In genomic region chr12:21373100-21373819, GRCm38 (mm10) we compare ENCODE assay signal across 8 mouse cellular contexts. TPM values are rescaled to one million over a fixed set of nuclear protein-coding genes. Genes with fewer than 3 reads are reported as not detected.
A peak's percentile ranks its signal among the peaks of the same experiment; 100 is the strongest.
DNase-seq lines count a peak whose midpoint lies in the region; ATAC-seq and TF ChIP-seq lines count a peak whose summit lies in the region.

TSS of gene Adam17 (minus strand) at chr12:21373632.

- TF ChIP-seq POLR2A in ES-Bruce4 (IDR thresholded peaks at IDR 0.05; ENCODE audit: insufficient read depth, low read length): peak; percentile 57

- H3K36me3 ChIP-seq in ES-Bruce4 (ENCODE audit: control insufficient read depth, insufficient read depth, low read length, poor library complexity, severe bottlenecking): no peaks in the 10 kb centered on the region
- no peaks in the 10 kb centered on the region for H3K36me3 ChIP-seq in forebrain, embryonic 13.5 days (ENCODE audit: poor library complexity, severe bottlenecking)
- no peaks in the 10 kb centered on the region for H3K36me3 ChIP-seq in liver, postnatal 0 days (replicated peaks; ENCODE audit: insufficient read depth, low read length)
- H3K36me3 ChIP-seq in neural tube, embryonic 14.5 days (ENCODE audit: control insufficient read depth, insufficient read depth, low read length): no peaks in the 10 kb centered on the region

- peak within 1 kb of the TSS; percentile 92 for H3K27ac ChIP-seq in ES-Bruce4 (ENCODE audit: insufficient read depth, low read length)
- H3K27ac ChIP-seq in forebrain, embryonic 13.5 days: peak within 1 kb of the TSS; percentile 94
- H3K27ac ChIP-seq in liver, postnatal 0 days (ENCODE audit: low read depth): peak within 1 kb of the TSS; percentile 97
- peak within 1 kb of the TSS; percentile 92 for H3K27ac ChIP-seq in neural tube, embryonic 14.5 days (ENCODE audit: low read depth, low read length)

- H3K4me1 ChIP-seq in ES-Bruce4 (ENCODE audit: control insufficient read depth, insufficient read depth, low read length): no peaks in the 10 kb centered on the region
- H3K4me1 ChIP-seq in forebrain, embryonic 13.5 days: peaks cover 14% of the 10 kb centered on the region
- peaks cover 18% of the 10 kb centered on the region for H3K4me1 ChIP-seq in liver, postnatal 0 days (ENCODE audit: insufficient read depth)
- H3K4me1 ChIP-seq in neural tube, embryonic 14.5 days (ENCODE audit: control insufficient read depth, insufficient read depth, low read length): peaks cover 7% of the 10 kb centered on the region; the same call in 1 of the 2 replicates

- ATAC-seq in cerebellum, adult (ENCODE audit: insufficient number of reproducible peaks, low FRiP score, low TSS enrichment): peak; percentile 99
- peak; percentile 98 for ATAC-seq in forebrain, embryonic 13.5 days
- ATAC-seq in liver, postnatal 0 days: peak; percentile 98
- peak; percentile 98 for ATAC-seq in neural tube, embryonic 14.5 days (ENCODE audit: low read depth)

- WGBS in forebrain, embryonic 13.5 days: under 1% methylated on average over 55 of the region's 55 CpGs
- under 1% methylated on average over 55 of the region's 55 CpGs for WGBS in large intestine, adult 2 months
- under 1% methylated on average over 55 of the region's 55 CpGs for WGBS in liver, postnatal 0 days (ENCODE audit: insufficient replicate concordance)
- WGBS in neural tube, embryonic 14.5 days: under 1% methylated on average over 48 of the region's 55 CpGs

- TF ChIP-seq CTCF in ES-Bruce4 (IDR thresholded peaks at IDR 0.05; ENCODE audit: low read depth, low read length): peak; percentile 11
- peak; percentile 80 for TF ChIP-seq CTCF in liver, postnatal 0 days (IDR thresholded peaks at IDR 0.05; ENCODE audit: low read depth)

- H3K4me2 ChIP-seq in forebrain, embryonic 13.5 days: peak within 1 kb of the TSS; percentile 69
- H3K4me2 ChIP-seq in liver, postnatal 0 days (ENCODE audit: low read depth, low read length): peak within 1 kb of the TSS; percentile 98
- H3K4me2 ChIP-seq in neural tube, embryonic 14.5 days (ENCODE audit: low read depth, low read length): peak within 1 kb of the TSS; percentile 75

- no peak for TF ChIP-seq EP300 in ES-Bruce4 (IDR thresholded peaks at IDR 0.05; ENCODE audit: insufficient read depth, low read depth, low read length)
- TF ChIP-seq EP300 in liver, postnatal 0 days (IDR thresholded peaks at IDR 0.05; ENCODE audit: low read depth): no peak

- intact Hi-C loops in heart, postnatal 10 days (cut with DNase I): loop anchor here (2.0 kb wide), 1 partner anchor 44 kb away; the partner anchor contains the start of gene Ywhaq

- peak within 1 kb of the TSS; percentile 92 for H3K4me3 ChIP-seq in ES-Bruce4 (ENCODE audit: low read depth, low read length)
- peak within 1 kb of the TSS; percentile 71 for H3K4me3 ChIP-seq in forebrain, embryonic 13.5 days
- peak within 1 kb of the TSS; percentile 71 for H3K4me3 ChIP-seq in liver, postnatal 0 days (ENCODE audit: low read depth, low read length)
- H3K4me3 ChIP-seq in neural tube, embryonic 14.5 days (ENCODE audit: low read depth, low read length): peak within 1 kb of the TSS; percentile 74

- H3K27me3 ChIP-seq in ES-Bruce4 (ENCODE audit: control insufficient read depth, insufficient read depth, low read length, poor library complexity, severe bottlenecking): no peaks in the 10 kb centered on the region
- no peaks in the 10 kb centered on the region for H3K27me3 ChIP-seq in forebrain, embryonic 13.5 days
- H3K27me3 ChIP-seq in liver, postnatal 0 days (ENCODE audit: insufficient read depth, low read length): no peaks in the 10 kb centered on the region
- no peaks in the 10 kb centered on the region for H3K27me3 ChIP-seq in neural tube, embryonic 14.5 days (ENCODE audit: control insufficient read depth, insufficient read depth, low read length)

- peak within 1 kb of the TSS; percentile 83 for H3K9ac ChIP-seq in ES-Bruce4 (ENCODE audit: low read depth, poor library complexity, severe bottlenecking)
- peak within 1 kb of the TSS; percentile 86 for H3K9ac ChIP-seq in forebrain, embryonic 13.5 days
- peak within 1 kb of the TSS; percentile 97 for H3K9ac ChIP-seq in liver, postnatal 0 days (replicated peaks)
- peak within 1 kb of the TSS; percentile 76 for H3K9ac ChIP-seq in neural tube, embryonic 14.5 days (replicated peaks; ENCODE audit: low read depth, low read length)

- peak; percentile 98 to 99 for DNase-seq in heart, postnatal 10 days
- DNase-seq in large intestine, adult 2 months (ENCODE audit: low read depth, low spot score): peak; percentile 78
- DNase-seq in liver, postnatal 0 days: peak; percentile 96
- DNase-seq in testis, postnatal 10 days (ENCODE audit: low spot score): peak; percentile 97

- H3K9me3 ChIP-seq in ES-Bruce4 (replicated peaks; ENCODE audit: control insufficient read depth, insufficient read depth, low read length, poor library complexity, severe bottlenecking): no peaks in the 10 kb centered on the region
- no peaks in the 10 kb centered on the region for H3K9me3 ChIP-seq in forebrain, embryonic 13.5 days (replicated peaks)
- no peaks in the 10 kb centered on the region for H3K9me3 ChIP-seq in liver, postnatal 0 days (ENCODE audit: low read length)
- no peaks in the 10 kb centered on the region for H3K9me3 ChIP-seq in neural tube, embryonic 14.5 days (ENCODE audit: control insufficient read depth, low read length)

RNA-seq across cellular contexts. Expression of gene Adam17, which starts in this region (rescaled TPM):
- polyA plus RNA-seq in ES-Bruce4 (2011; ENCODE audit: insufficient read depth, insufficient read length, low read depth, missing spikeins): 36.4 and 37.0 TPM in 2 replicates
- polyA plus RNA-seq in forebrain, embryonic 13.5 days (2015; fragmentation: Nextera tagmentation; extraction: Ambion mirVana): 22.9 and 23.8 TPM in 2 replicates
- total RNA-seq in heart, postnatal 10 days (2021): 10 to 100 TPM; 49.9 to 59.8 TPM
- polyA plus RNA-seq in large intestine, adult 2 months (2012; rRNA removed): 15.2 and 28.8 TPM in 2 replicates
- 8.1 and 9.9 TPM in 2 replicates for polyA plus RNA-seq in liver, postnatal 0 days (2015; fragmentation: Nextera tagmentation; extraction: Ambion mirVana)
- 16.8 and 21.4 TPM in 2 replicates for polyA plus RNA-seq in neural tube, embryonic 14.5 days (2014; fragmentation: Nextera tagmentation; extraction: Ambion mirVana)

Comparison
In these comparisons a context has a peak if more than half of its experiments do, and no peak if none do; other contexts are left out.
1. Peak in every context shown above with its lines: DNase-seq, ATAC-seq, H3K4me3 ChIP-seq and H3K27ac ChIP-seq.